Mouse (Mus musculus) frontal cortex, postnatal 10 days (tissue): ENCODE measurements at regions not wholly inside any gene's neighbourhood (a gene's known extent, or its start where the extent isn't known, plus 50 kb on each side); places are given as distances from the start of the nearest gene placed in this dataset.
"Not testable (repeated sequence)": the region's sequence is repeated elsewhere in the genome, so short reads cannot be mapped to it uniquely, and the experiment has no call there.

Source experiments
- DNase-seq, 2 experiments: peaks; one replicate each; pipeline ENCODE4 v3.0.0; 2022; ENCODE audit warnings: low spot score in 2 of 2, mixed read lengths in 1 of 2

DNA sequence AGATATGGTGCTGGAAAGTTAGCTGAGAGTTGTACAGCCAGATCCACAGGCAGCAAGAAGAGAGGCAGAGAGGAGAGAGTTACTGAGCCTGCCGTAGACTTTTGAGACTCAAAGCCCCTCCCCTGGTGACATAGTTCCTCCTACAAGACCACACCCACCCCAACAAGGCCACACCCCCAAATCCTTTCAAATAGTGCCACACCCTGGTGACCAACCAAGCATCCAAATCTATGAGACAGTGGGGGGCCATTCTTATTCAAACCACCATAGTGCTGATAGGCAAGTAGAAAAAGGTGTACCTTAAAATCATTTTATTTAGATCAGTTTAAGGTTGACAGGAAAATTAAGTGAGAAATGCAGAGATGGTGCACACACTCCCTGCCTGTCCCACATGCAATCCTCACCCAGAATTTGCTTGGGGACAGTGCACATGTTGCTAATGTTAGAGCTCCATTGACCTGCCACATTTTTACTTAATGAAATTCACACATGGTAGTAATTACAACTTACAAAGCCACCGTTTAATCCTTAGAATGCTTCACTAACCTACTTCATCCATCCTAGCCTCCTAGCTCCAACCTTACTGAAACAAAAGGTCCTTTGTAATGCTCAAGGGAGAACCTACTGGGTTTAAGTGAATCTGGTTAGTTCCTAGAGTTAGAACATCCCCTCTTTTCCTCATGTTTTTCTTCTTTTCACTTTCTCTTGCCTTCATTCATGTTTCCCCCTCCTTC is 86.5 kb downstream of the Phlda1 start:
- DNase-seq: no peak

DNA sequence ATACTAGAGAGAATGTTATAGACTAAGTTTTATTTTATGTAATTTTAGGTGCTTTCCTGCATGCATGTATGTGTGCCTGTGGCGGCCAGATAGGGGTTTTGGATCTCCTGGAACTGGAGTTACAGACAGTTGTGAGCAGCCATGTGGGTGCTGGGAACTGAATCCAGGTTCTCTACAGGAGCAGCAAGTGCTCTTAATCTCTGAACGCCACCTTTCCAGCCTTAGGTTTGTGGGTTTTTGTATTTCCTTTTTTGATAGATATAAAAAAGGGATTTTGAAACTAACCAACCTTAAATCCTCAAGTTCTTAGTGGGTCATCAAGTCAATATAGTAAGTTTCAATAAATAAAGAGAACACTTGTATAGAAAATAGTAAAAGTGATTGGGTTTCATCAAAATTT is 87.2 kb downstream of the Phlda1 start:
- no peak for DNase-seq

DNA sequence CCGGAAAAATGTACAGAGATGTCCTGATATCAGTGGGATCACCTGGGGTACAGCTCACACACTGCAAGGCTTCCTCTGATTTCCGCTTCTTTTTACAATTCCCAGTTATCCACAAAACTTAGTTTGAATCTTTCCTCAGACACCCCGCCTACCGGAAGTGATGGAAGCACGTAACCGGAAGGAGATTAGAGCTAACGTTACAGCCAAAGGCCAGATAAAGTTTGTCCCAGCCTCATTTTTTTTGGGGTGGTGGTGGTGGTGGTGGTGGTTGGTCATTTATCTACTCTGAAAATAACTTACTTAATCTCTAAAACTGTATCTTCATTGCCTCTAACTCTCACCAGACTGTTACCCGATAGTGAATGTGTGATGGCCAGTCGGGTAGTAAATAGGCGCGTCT is 88.1 kb downstream of the Phlda1 start:
- no peak for DNase-seq

DNA sequence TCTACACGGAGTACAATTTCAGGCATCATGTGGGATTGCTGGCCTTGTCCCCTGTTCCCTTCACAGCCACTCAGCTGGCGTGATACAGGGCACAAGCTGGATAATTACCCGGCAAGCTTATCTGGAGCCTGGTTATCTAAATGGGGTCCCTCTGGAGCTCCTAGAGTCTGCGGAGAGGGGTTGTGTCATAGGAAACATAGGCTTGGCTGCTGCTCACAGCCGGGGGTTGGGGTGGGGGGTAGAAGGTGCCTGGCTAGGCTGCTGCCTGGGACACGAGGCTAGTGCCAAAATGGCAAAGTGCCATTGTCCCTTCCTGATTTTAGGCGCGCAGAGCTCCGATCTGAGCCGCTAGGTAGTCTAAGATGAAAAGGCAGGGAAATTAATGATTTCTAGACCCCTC is 88.6 kb downstream of the Phlda1 start:
- no peak for DNase-seq

DNA sequence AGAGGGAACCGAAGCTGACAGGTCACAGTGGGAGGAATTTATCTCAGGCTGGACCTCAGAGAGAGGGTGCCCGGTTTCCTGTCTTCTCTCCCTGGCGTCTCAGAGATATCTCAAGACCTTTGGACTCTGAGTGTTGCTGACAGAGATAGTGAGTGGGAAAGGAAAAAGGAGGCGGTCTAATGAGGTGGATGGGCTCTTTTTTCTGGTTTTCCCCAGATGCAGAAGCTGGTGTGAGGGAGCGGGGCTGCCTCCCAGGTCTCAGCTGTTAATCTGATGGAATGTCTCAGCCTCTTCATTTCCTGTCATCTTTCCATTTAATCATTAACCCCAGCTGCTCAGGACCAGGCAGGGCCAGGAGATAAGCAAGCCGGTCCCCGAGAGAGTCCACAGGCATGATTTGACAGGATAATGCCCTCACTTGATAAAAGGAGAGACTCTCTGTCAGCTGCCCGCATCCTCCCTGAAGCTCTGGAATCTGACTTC is 89.5 kb downstream of the Phlda1 start:
- DNase-seq: no peak

DNA sequence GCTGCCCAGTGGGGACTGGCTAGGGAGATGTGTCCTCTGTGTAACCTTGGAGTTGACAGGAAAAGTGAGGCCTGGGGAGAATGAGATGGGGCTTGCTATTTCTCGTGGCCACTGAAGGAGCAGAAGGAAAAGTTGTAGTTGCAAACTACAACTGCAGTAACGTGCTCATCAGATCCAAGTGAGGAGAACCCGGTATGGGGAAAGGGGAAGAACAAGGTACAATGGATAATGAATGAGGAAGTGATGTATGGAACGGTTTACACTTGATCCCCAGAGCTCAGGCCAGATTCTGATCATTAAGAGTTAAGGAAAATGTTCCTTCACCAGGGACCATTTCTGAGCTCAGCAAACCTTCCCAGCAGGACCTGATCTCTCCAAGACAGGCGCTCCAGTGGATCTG is 92.6 kb downstream of the Phlda1 start:
- no peak for DNase-seq

DNA sequence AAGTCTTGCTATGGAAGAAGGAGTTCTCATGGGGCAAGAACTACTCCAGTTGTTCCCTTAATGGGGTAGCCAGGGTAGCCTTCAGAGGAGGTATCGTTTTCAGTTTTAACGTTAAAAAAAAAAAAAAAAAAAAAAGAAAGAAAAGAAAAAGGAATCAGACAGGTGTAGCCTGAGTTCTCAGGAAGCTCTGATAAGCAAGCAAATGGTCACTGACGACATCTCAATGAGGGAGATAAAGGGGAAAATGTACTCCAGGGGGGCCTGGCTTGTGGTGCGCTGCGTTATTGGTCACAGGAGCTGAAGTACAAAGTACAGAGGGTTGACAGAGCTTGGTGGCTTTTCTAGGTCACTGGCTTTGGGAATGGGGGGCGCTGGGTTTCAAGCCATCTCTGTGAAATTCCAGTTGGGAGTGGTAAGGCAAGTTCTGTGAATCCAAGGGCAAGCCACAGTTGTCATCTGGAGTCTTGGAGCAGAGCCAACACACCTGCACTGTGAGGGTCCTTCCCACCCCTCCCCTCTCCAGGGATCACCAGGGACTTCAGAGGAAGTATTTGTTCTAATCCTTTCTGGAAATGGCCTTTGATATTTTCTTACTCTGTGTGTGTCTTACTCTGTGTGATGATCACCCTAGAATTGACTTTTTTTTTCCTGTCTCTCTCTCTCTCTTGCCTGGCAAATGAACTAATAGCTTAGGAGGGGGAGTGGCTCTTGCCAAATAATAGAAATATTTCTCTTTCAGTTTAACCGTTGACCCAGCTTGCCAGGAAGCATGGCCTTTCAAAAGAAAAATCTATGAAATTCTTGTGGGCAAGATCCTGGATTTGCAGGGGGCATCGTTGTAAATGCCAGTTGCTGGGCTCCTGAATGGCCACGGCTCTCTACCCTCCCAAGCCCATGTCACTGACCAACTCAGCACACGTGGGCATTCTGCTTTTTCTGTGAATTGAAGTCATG is 93.5 kb downstream of the Phlda1 start:
- DNase-seq: no peak

DNA sequence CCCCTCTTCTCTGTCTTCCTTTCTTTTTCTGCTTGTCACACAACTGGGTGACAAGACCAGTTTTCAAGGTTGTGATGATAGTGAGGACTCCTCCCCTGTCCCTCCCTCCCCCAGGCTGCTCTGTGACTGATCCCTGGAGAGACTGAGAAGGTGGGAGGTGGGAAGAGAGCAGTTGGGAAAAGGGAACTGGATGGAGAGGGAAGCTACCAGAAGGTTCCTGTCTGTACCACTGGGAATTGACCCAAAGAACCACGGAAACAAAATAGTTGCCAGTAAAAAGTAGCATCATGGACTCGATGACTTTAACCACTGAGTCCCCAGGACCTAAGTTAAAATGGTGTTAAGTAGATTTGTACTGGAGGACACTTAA is 94.2 kb downstream of the Phlda1 start:
- no peak for DNase-seq

DNA sequence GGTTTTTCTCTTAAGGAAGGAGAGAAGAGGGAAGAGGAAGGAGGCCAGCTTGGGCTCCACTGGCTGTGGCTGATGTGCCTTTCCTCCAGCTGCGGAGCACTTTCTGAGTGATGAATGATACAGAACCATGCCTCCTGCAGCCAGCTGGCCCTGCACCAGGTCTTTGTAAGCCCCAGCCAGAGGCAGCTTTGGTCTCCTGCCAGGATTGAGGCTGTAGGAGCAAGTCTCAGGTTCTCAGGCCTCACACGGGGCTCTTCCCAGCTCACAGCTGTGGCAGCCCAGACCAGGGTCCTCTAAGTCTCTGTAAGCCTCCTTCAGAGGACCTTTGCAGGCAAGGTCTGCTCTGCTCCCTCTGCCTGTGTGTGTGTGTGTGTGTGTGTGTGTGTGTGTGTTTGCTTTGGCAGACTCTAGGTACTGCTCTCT is 94.6 kb downstream of the Phlda1 start:
- DNase-seq: peak; percentile 56 to 71

DNA sequence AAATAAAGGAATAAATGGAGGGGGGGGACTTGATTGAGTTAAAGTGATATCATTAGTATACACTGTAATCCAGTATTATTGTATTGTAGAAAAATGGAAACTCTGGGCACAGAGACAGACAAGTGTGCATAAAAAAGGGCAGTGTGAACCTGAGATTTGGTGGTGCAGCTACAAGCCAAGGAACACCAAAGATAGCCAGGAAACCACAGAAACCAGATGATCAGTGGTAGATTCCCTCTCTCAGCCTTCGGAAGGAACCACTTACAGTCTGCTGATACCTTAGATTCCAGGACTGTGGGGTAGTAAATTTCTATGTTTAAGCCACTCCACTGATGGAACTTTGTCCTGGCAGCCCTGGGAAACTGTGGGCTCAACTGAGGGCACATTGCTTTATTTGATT is 97.1 kb downstream of the Phlda1 start:
- DNase-seq: no peak

DNA sequence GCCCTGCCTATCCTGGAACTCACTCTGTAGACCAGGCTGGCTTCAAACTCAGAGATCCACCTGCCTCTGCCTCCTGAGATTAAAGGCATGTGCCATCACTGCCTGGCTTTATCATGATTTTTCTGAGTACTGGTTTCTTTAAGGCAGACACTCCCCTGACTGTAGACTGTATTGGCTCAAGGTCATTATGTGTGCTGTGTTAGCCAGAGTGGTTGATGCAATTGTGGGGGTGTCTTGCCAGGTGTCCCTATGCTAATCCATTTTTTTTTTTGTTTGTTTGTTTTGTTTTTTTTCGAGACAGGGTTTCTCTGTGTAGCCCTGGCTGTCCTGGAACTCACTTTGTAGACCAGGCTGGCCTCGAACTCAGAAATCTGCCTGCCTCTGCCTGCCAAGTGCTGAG is 101.3 kb downstream of the Phlda1 start:
- not testable (repeated sequence) for DNase-seq

DNA sequence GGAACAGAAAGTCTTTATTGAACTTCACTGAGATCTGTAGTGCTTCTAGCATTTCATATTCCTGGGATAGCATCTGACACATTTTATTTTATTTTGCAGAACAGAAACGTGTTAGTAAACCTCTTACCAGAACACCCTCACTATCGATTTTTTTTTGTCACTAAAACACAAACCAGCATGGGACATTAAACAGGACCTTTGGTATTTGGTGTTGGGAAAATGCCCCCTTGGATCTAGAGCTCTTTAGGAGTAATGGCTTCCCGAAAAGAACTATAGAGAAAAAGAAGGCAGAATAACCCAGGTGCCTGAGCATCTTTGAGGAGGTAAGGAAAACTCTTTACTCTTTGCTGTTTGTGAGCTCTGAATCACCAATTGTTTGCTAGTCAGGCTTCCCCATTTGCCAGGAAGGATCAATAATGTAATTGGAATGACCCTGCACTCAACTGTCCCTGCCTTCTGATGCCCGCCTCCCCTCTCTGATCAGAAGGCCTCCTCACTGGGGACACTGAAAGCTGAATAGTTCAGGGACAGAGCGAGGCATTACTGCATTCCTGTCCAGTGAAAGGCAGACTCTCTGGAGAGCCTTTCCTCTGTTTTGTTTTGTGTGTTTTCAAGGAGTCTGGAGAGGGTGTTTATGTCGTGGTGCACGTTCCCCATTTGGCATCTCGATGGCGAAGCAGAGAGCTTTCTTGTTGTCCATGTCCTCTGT is 102.5 kb downstream of the Phlda1 start:
- no peak for DNase-seq

DNA sequence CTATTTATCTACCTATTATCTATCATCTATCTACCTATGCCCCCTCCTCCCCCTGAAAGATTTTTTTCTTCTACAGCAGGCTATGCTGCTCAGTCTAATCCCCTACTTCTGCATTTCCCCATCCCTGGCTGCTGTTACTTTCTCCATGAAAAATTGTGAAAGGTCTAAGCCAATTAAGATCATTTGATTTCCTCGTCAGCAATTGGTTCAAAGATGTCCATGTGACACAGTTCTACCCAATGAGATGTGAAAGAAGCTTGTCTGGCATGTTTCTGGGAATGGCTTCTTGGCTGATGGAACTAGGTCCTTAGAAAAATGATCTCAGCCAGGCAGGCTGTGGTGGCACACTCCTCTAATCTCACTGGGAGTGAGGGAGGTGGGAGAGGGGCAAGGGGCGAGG is 103.8 kb downstream of the Phlda1 start:
- DNase-seq: no peak

DNA sequence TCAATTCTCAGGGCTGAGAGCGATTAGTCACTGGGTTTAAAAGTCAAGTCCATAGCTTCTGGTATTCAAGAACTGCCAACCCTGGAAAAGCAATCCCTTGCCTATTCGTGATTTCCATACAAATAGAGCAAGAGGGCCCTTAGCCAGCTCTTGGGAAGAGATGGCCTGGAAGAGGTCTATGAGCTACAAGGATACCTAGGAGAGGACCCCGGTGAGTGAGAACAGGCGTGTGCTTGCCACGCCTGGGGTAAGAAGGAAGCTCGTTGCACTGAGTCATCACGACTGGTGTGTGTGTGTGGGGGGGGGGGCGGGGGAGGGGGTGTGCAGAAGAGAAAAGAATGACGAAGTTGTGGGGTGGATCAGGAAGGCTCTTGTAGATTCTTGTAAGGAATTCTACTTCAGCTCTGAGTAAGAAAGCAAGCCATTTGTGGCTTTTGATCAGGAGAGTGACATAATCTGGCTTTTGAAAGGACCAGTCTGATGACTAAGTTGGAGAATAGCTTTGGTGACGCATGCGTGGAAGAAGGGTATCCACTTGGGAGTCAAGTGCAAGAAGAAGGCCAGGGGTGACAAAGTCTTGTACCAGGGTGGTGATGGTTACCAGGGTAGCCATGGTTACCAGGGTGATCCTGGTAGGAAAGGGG is 113.7 kb downstream of the Phlda1 start:
- no peak for DNase-seq

DNA sequence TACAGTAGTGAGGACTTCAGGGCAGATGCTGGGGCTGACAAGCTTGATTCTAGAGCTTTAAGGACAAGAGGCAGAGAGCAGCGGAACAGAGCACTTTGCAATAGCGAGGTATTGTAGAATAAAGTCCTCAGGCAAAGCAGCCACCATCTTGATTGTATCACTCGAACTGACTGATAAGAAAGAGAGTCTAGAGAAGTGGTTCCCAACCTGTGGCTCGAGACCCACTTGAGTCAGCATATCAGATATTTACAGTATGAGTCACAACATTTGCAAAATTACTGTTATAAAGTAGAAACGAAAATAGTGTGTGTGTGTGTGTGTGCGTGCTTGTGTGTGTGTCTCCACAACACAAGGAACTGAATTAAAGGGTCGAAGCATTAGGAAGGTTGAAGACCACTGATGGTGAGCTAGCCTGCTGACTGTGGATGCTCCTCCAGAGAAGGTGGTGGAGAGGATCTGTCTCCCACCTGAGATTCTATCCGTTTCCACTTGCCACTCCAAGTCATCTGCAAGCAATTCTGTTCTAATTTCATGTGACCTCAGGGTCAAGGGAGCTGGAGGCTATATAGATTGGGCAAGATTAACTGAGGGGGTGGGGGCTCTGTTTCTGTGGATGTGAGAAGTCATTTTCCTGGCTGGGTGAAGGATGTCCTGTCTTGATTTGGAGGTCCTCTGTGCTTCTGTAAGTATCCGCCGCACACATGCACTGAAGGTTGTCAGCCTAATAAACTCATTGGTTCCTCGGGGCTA is 115.0 kb downstream of the Phlda1 start:
- no peak for DNase-seq

DNA sequence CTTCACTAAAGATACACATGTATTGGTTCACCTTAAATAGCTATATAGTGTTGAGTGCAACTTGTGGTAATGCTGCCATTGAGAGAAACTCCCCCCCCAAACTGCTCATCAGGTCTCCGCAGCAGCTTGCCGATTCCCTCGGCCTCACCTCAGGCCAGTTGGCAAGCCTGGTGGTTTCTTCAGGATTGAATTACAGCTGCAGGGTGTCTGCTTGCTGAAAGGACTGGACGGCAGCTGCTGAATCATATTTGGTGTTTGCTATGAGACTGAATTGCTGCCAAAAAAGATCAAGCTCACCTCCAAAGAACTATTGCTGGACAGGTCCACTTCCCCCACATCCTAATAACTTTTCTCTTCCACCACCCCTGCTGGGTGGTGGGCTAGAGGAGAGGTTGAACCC is 116.7 kb downstream of the Phlda1 start:
- no peak for DNase-seq

DNA sequence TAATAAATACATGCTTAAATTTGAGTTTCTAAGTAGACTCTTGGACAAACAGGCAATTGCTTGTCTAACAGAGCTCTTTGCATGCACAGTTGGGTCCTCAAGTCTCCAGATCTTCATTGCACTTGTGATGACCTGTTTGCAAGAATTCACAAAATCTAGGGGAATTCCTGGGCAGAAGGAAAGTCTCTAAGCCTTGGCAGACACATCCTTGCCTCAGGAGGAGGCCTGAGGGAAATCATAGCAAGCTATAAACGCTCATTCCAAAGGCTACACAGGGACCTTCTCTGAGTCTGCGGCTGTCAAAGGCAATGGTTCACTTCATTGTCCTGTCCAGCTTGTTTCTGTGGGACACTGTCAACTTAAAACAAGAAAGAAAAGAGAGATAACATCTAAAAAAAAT is 117.9 kb downstream of the Phlda1 start:
- no peak for DNase-seq

DNA sequence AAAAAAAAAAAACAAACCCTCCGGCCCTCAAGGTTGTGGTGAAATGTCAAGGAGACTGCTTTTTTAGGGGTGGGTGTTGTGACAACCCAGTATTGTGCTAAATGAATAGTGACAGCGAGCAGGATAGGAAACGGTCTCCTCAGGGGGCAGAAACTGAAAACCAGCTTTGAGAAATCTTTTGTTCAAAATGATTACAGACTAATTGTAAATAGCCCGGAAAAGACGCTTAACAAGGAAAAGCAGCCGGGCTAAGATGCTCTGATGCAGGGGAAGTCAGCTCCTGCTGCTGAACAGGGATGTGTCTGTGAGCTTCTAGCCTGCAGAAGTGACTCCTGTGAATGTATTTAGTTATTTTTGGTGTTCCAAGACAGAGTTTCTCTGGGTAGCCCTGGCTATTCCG is 118.5 kb downstream of the Phlda1 start:
- no peak for DNase-seq

DNA sequence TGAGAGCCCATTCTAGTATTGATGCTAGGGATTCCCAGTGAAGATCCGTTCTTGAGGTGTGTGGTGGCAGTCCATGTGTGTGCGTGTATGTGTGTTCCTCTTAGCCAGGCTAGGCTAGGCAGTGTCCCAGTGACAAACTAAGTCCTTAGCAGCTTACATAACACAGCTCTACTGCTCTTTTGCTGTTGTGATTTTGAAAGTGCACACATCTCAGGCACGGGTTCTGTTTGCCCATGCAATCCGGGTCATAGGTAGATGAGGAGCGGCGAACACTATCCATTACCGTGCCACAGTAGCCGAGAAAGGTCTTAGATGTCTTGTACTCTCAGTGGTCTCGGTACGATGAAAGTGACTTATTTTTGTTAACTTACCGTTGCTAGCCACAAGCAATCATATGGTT is 119.5 kb downstream of the Phlda1 start:
- DNase-seq: no peak

DNA sequence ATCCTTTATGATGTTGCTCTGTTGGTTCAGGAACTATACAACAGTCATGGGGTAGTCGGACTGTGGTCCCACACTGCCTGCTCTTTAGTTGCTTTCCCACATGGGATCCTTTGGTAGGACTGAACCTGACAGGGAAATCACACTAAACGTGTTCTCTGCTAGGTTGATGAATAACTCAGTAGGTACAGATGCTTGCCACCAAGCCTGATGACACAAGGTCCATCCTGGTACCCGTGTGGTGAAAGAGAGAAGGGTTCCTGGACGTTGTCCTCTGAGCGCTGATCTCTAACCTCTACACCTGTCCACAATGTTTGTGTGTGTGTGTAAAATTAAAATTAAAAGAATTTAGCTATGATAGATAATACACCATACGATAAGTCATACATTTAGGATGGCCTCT is 119.9 kb downstream of the Phlda1 start:
- DNase-seq: no peak

DNA sequence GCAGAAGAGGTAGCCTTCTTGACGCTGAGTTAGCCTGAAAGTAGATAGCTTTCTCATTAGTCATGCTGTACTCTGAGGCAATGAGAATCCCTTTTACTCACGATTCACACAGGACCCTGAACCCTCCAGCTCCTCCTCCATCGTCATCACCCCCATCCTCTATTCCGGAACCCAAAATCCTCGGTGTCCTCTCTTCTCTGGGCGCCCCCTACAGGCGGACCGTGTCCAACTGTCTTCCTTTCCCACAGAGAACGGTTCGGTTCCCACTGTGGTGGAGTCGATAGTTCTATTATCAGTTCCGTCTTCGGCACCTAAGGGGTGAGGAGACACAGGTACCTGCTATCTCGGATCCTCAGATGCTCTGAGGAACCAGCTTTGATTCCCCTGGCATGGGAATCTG is 130.2 kb downstream of the Phlda1 start:
- DNase-seq: no peak
